Mouse (Mus musculus): ENCODE data around the gene Abcc9.

Abcc9 gene

DNA sequence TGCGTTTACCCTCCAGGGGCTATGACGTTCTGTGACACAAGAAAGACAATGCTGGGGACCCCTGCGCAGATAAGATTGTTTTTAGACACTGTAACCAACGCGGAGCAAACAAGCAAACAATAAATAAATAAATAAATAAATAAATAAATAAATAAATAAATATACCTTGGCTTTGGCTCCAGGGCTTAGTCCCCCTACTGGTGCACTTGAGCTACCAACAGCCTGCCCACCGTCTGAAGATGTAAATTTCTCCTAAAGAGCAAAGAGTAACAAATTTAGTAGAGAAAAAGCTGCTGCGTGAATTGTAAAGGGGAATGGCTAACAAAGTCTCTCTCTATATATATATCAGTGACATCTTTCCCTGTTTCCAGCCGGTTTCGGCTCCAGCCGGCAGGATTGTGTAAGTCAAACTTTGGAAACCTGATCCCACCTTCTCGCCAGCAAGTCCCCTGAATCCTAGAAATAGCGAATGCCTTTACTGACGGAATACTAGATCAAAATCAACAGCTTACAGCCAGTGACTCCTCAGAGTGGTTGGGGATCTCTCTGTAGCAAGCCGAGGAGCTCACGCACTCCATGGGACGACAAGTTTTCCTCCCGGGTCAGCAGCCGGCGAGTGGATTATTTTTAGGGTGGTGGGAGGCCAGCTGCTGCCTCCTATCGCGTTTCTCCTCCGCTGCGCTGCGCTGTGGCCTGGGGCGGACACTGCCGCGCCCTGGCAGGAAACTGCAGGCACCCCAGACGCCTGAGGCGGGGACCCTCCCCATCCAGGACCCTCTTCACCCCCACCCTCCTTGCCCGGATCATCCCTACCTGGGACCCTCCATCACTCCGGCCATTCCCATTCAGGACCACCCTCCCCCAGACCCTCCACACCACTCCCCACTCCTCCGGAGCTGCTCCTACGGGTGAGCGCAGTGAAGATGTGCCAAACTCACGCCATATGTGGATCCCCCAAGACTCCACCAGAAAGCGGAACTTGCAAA is at the start of gene Abcc9:
Abcc9 (minus strand) TSS at position 664 of the 986 bp plus-strand sequence.
- no peak for DNase-seq (ENCODE audit: low spot score in 2 of 2)

DNA sequence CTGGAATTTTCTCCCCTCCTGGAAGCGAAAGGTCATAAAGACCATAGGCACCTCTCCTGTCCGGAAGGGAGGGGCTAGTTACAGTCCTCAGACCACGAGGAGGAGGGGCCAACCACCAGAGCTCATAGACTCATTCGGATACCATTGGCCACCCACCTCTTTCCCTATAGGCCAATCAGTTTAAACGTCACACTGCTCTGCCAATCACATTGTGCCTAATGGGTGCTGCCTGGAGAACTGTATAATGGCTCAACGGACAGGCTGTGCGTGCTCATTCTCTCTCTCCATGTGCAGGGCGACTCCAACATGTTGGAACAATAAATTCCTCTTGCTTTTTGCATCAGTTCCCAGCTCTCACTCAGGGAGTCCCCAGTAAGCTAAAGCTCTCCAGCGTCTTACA is 49.2 kb upstream of the Abcc9 start:
- DNase-seq (ENCODE audit: low spot score in 2 of 2), result no peak

DNA sequence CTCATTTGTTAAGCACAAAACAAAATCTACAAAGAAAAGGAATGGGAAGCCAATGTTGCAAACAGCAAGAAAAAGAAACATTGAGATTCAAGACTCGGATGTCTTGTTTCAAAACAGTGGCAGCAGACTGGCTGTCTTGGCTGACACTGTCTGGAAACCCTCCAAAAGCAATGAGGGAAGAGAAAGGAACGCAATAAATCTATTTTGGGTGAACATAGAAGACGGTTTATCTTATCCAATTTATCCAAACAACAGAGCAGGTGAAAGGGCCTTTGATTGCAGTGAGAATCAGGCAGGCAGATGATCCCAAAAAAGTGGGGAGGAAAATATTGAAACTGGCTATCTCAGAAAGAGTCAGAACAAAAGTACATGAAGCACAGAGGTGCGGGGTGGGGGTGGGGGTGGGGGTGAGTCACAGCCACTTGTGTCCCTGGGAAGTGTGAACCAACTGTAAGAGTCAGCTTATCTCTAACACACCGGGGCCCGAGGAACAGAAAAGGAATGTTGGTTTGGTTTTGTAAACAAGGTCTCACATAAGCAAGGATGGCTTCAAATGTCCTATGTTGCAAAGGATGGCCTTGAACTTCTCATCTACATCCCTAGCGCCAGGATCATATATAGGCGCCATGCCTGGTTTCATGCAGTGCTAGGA is 46.1 kb upstream of the Abcc9 start:
- DNase-seq (ENCODE audit: low spot score in 2 of 2), result no peak

- no peak for DNase-seq (ENCODE audit: low spot score in 2 of 2)
These were observed 45.0 kb upstream of the Abcc9 start for GRCm38 (mm10) chr6:142747165-142747564.

GRCm38 (mm10) chr6:142746765-142747164 is 44.6 kb upstream of the Abcc9 start:
- no peak for DNase-seq (ENCODE audit: low spot score in 2 of 2)

GRCm38 (mm10) chr6:142745484-142745883 is 43.4 kb upstream of the Abcc9 start:
- DNase-seq (ENCODE audit: low spot score in 2 of 2), result no peak

DNA sequence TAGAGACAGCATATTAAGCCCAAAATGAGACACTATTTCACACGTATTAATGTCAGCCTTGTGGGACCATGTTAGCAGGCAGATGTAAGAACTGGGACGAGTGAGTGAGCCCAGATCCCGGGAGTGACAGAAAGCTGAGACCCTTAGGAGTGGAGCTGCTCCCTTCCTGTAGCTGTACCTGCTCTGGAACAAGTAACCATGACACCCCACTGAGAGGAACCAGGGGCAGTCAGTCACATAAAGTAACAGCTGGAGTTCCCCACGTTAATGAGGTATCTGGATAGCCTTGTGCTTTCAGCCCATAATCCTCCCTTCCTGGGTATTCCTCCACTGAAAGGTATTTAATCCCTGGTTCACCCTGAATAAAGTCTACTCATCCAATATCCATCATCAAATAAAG is 41.1 kb upstream of the Abcc9 start:
- DNase-seq (ENCODE audit: low spot score in 2 of 2), result no peak

DNA sequence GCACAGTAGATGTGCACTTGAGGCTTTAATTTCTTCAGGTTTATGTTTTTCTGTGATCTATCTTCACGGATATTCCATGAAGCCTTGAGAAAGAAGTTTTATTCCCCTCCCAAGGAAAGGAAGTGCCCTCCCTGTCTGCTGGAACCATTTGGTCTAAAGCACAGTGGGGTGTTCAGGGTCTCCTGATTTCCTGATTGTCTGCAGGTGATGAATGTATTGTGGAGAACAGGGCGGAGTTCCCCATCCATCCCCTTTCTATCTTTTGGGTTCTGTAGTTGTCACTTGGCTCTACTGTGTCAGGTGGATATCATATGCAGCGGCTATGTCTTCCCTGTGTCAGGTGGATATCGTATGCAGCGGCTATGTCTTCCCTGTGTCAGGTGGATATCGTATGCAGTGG is 39.6 kb upstream of the Abcc9 start:
- no peak for DNase-seq (ENCODE audit: low spot score in 2 of 2)

GRCm38 (mm10) chr6:142738637-142739036 is 36.5 kb upstream of the Abcc9 start:
- DNase-seq (ENCODE audit: low spot score in 2 of 2), result no peak

DNA sequence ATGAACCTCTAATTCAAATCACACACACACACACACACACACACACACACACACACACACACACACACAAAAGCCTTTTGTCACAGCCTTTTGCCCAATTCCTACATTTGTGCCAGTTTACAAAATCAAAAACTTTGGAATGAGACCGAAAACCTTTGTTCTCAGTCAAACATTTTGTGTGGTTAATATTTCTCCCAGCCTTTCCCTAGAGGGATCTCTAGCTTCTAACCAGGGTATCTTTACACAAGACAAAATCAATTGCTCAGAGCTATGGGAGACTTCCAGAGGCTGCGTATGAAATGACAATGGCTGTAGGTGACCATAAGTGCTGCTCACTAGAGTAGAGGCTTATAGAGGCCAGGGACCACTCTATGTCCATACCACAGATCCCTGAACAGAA is 36.1 kb upstream of the Abcc9 start:
- DNase-seq (ENCODE audit: low spot score in 2 of 2), result no peak

- DNase-seq (ENCODE audit: low spot score in 2 of 2), result no peak
These were observed 33.3 kb upstream of the Abcc9 start for GRCm38 (mm10) chr6:142735302-142736005.

GRCm38 (mm10) chr6:142732567-142733290 is 30.6 kb upstream of the Abcc9 start:
- DNase-seq (ENCODE audit: low spot score in 2 of 2), result no peak

- DNase-seq (ENCODE audit: low spot score in 2 of 2), result no peak
These were observed 23.9 kb upstream of the Abcc9 start for GRCm38 (mm10) chr6:142726032-142726431.

DNA sequence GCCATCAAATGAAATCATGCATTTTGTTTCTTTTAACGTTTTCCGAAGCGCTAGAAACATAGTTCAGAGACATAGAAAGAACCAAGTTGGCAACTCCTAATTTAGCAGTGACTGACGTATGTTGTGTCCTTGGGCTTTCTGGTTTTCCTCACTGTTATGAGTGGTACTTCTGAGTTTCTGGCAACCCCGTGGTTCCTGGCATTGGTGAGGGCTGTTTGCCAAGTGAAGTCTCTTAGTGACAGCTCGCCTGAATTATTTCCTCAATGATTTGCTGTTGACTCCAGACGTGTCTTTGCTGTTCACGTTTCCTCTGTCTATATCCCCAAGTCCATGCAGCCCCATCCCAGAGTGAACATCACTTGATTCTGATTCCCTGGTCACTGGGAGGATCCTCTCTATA is 19.6 kb upstream of the Abcc9 start:
- no peak for DNase-seq (ENCODE audit: low spot score in 2 of 2)

DNA sequence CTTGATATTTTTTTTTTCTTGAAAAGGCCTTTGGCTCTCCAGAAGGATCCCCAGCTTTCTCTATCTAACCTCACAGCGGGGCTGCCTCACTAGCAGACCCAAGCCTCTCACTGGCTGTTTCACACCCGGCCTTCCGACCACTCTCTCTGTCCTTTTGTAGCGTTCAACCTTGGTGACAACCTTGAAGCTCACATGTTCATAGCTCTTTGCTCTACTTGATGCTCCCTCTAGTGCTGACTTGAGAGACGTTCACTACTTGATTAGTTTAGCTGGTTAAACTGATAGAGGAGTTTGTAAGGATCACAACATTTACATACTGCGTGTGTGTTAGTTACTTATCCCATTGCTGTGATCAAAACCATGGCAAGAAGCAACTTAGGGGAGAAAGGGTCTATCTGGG is 18.5 kb upstream of the Abcc9 start:
- no peak for DNase-seq (ENCODE audit: low spot score in 2 of 2)

DNA sequence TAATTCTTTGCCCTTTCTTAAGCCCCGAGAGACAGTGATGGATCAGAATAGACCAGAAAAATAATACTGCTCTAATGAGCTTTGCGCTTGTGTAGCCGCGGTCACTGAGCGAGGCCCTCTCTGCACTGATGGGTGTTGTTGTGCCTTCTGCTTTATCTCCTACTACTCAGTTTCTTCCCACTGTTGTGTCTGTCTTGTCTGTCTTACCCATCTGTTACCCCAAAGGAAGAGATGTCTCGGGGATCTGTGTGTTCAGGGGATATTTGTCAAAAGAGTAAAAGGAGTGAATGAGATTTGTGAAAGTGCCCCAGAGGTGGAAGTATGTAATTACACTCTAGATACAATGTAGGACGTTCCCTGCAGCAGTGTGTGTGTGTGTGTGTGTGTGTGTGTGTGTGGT is 16.1 kb upstream of the Abcc9 start:
- DNase-seq (ENCODE audit: low spot score in 2 of 2), result no peak

GRCm38 (mm10) chr6:142717186-142717585 is 15.1 kb upstream of the Abcc9 start:
- DNase-seq (ENCODE audit: low spot score in 2 of 2), result no peak

DNA sequence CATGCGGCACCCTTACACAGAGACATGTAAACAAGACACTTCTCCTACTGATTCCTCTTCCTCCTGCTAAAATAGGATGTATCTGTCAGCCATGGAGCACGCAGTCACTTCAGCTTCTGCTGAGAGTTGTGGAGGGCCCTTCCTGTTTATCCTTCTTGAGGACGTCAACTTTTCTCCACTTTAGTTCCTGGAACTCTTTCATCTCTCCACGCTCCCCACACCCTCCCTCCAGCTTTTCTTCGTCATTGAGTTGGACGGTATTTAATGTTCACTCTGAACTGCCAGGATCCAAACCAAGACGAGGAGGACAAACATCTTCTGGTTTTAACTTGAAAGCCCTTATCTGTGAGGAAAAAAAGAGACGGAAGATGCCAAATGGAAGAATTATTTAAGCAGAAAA is 12.9 kb upstream of the Abcc9 start:
- no peak for DNase-seq (ENCODE audit: low spot score in 2 of 2)

DNA sequence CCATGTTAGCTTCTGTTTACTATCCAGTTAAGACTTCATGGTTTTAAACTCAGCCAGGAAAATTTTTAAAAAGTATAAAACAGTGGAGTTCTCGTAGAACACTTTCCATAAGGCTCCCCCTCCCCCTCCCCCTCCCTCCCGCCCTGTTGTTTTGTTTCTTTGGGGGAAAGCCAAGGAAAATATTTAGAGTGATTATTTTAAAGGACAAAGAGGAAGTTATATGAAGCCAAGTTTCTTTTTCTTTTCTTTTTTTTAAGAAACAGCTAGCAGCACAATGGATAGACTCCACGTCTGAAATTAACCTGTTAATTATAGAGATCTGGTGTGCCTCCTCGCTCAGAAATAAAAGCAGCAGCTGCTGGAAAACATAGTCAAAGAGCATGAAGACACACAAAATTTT is 9.0 kb upstream of the Abcc9 start:
- DNase-seq (ENCODE audit: low spot score in 2 of 2), result no peak

GRCm38 (mm10) chr6:142710690-142711089 is 8.6 kb upstream of the Abcc9 start:
- DNase-seq (ENCODE audit: low spot score in 2 of 2), result no peak

GRCm38 (mm10) chr6:142708369-142708768 is 6.3 kb upstream of the Abcc9 start:
- DNase-seq (ENCODE audit: low spot score in 2 of 2), result no peak

DNA sequence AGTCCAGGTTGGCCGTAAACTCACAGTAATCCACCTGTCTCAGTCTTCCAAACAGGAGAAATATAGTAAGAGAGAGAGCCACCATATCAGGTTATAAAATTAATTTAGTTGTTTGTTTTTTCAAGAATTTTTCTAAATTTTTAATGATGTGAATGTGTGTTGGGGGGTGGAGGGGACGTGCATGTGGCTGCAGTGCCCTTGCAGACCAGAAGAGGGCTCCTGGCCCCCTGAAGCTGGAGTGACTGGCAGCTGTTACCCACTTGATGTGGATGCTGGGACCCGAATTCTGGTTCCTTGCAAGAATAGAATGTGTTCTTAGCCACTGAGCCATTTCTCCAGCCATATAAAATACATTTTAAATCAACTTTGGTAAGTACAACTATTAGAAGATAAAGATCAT is 4.6 kb upstream of the Abcc9 start:
- DNase-seq (ENCODE audit: low spot score in 2 of 2), result no peak
